In the genomic region with DNA sequence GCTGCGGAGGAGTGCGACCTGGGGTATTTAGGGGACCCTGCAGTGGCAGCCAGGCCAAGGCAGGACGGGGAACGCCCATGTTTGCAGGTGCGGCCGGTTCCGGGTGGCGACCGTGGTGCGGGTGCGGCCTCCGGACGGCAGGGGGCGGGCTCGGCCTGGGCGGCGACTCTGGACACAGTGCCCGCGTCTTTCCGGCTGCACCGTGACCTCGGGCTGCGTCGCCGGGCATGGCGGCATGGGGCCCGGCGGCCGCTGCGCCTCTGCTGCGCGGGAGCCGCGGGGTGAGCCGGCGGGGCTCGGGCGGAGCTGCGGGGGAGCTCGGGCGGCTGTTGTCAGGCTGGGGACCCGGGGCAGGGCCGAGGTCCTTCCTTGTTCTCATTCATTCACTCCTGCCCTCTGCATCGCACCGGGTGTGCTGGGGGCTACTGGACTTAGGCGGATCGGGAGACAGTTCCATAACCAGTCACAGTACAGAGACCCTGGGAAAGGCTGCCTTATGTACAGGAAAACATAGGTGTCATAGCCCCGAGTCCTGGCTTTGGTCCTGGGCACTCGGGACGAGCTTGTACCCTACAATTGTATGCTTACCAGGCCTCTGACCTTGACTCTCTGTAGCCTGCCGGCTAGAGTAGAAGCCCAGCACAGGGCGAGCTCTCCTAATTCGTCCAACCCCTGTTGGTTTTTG, we compare ENCODE assay signal across 8 mouse cellular contexts. TPM values are rescaled to one million over a fixed set of nuclear protein-coding genes. Genes with fewer than 3 reads are reported as not detected.
DNase-seq lines count a peak whose midpoint lies in the region; ATAC-seq lines count a peak whose summit lies in the region.

No protein-coding gene starts in this region.

- peak overlapping the region; percentile 84 for H3K9ac ChIP-seq in hindbrain, embryonic 15.5 days

- peaks cover 19% of the 10 kb centered on the region for H3K4me1 ChIP-seq in hindbrain, embryonic 15.5 days (replicated peaks)

- peak overlapping the region; percentile 83 for H3K4me2 ChIP-seq in hindbrain, embryonic 15.5 days

- H3K27me3 ChIP-seq in hindbrain, embryonic 15.5 days: no peaks in the 10 kb centered on the region

- peak overlapping the region; percentile 77 for H3K4me3 ChIP-seq in hindbrain, embryonic 15.5 days

- WGBS in hindbrain, embryonic 15.5 days: under 1% methylated on average over 52 of the region's 53 CpGs

- H3K9me3 ChIP-seq in hindbrain, embryonic 15.5 days: no peaks in the 10 kb centered on the region

- H3K36me3 ChIP-seq in hindbrain, embryonic 15.5 days: peaks cover 11% of the 10 kb centered on the region; the same call in 1 of the 2 replicates

- DNase-seq in WW6 (ENCODE audit: low read depth, low spot score): peak; percentile 52
- peak; percentile 95 to 97 for DNase-seq in cerebellum, postnatal 36 days
- peak; percentile 90 for DNase-seq in frontal cortex, postnatal 36 days (ENCODE audit: low spot score in 2 of 2)
- DNase-seq in left cerebral cortex, adult 11 months (ENCODE audit: low spot score): peak; percentile 58
- peak; percentile 91 for DNase-seq in lung, postnatal 36 days
- peak; percentile 87 for DNase-seq in retina, embryonic 14.5 days (ENCODE audit: low spot score)
- peak; percentile 98 for DNase-seq in thymus, postnatal 4 days

- H3K27ac ChIP-seq in hindbrain, embryonic 15.5 days (replicated peaks): peak overlapping the region; percentile 74

- ATAC-seq in hindbrain, embryonic 15.5 days (ENCODE audit: low FRiP score, low read depth): peak; percentile 95

RNA-seq across cellular contexts. Expression of a gene that starts 0.5 kb away (rescaled TPM):
- 60.3 and 67.6 TPM in 2 replicates for polyA plus RNA-seq in hindbrain, embryonic 15.5 days (2015; fragmentation: Nextera tagmentation; extraction: Ambion mirVana)

RNA-seq across cellular contexts. Expression of a gene that starts 23.6 kb away (rescaled TPM):
- polyA plus RNA-seq in hindbrain, embryonic 15.5 days (2015; fragmentation: Nextera tagmentation; extraction: Ambion mirVana): 22.9 and 24.6 TPM in 2 replicates

RNA-seq across cellular contexts. Expression of a gene that starts 23.7 kb away (rescaled TPM):
- polyA plus RNA-seq in hindbrain, embryonic 15.5 days (2015; fragmentation: Nextera tagmentation; extraction: Ambion mirVana): 28.9 and 32.8 TPM in 2 replicates

Comparison
In these comparisons a context has a peak if more than half of its experiments do, and no peak if none do; other contexts are left out.
1. Peak in every context shown above with its lines: DNase-seq, ATAC-seq, H3K4me3 ChIP-seq and H3K27ac ChIP-seq.